Mouse (Mus musculus) liver, adult 2 months (tissue): ENCODE results near the gene Nptxr. TPM values are rescaled to one million over a fixed set of nuclear protein-coding genes. Genes with fewer than 3 reads are reported as not detected.
"Not testable (repeated sequence)": the region's sequence is repeated elsewhere in the genome, so short reads cannot be mapped to it uniquely, and the experiment has no call there.

Experiments
- DNase-seq: peaks from one replicate; pipeline ENCODE4 v3.0.0-alpha.2; 2011; ENCODE audit warnings: low read depth, low spot score; ENCODE audit errors: extremely low read depth
- H3K27ac ChIP-seq: fragments of 200-500 bp; replicated peaks from 2 replicates; pipeline ENCODE4 v1.5.1; 2012; ENCODE audit warnings: low read depth, mild to moderate bottlenecking, control low read depth, inconsistent platforms, low read length; ENCODE audit not compliant: insufficient read depth
- H3K27me3 ChIP-seq: fragments of 200-500 bp; 2 replicates; pipeline ENCODE4 v1.6.1; 2012; ENCODE audit warnings: mild to moderate bottlenecking, moderate library complexity, low read length, inconsistent platforms; ENCODE audit not compliant: control insufficient read depth, insufficient read depth
- H3K36me3 ChIP-seq: fragments of 200-500 bp; 2 replicates; pipeline ENCODE4 v1.6.1; 2012; ENCODE audit warnings: low read length, inconsistent platforms; ENCODE audit not compliant: control insufficient read depth, insufficient read depth
- H3K4me1 ChIP-seq: fragments of 200-500 bp; 2 replicates; pipeline ENCODE4 v1.6.1; 2011; ENCODE audit warnings: low read length; ENCODE audit not compliant: control insufficient read depth, insufficient read depth
- H3K4me3 ChIP-seq: fragments of 200-500 bp; 2 replicates; pipeline ENCODE4 v1.5.1; 2011; ENCODE audit warnings: low read depth, mild to moderate bottlenecking, control low read depth, low read length, moderate library complexity; ENCODE audit not compliant: insufficient read depth
- H3K79me2 ChIP-seq: fragments of 200-500 bp; 2 replicates; pipeline ENCODE4 v1.6.1; 2012; ENCODE audit warnings: inconsistent platforms, mild to moderate bottlenecking, low read length, moderate library complexity; ENCODE audit not compliant: control insufficient read depth, insufficient read depth
- H3K9ac ChIP-seq: fragments of 200-500 bp; 2 replicates; pipeline ENCODE4 v1.6.1; 2012; ENCODE audit warnings: low read depth, mild to moderate bottlenecking, control low read depth, inconsistent platforms, low read length
- CTCF ChIP-seq: fragments of 200-500 bp; IDR thresholded peaks from 2 replicates; pipeline ENCODE4 v1.5.1; 2011; ENCODE audit warnings: low read depth, low read length, control low read depth
- POLR2A ChIP-seq: fragments of 200-500 bp; IDR thresholded peaks from 2 replicates; pipeline ENCODE4 v1.6.1; 2011; ENCODE audit warnings: low read length, control low read depth; ENCODE audit not compliant: insufficient read depth; ENCODE audit errors: extremely low read depth
- WGBS: fragments of 180-500 bp; shearing (Covaris S2); methylation state at CpG from one replicate; pipeline ENCODE4 v1.1.7; 2018; 5-methylcytosine and 5-hydroxymethylcytosine counted together
- polyA plus RNA-seq: library from polyadenylated mRNA; depleted of rRNA; stranded (reverse); fragments of >200 nt; gene quantifications from 2 replicates; pipeline ENCODE4 v1.2.3, GENCODE M21; 2012
- total RNA-seq: library from RNA; depleted of rRNA; stranded (reverse); fragments of >200 nt; gene quantifications from 2 replicates; pipeline ENCODE4 v1.2.3, GENCODE M21; 2014

Gene Nptxr
- total and polyA plus RNA-seq, 2 experiments, result 0.09 to 0.11 TPM

DNA sequence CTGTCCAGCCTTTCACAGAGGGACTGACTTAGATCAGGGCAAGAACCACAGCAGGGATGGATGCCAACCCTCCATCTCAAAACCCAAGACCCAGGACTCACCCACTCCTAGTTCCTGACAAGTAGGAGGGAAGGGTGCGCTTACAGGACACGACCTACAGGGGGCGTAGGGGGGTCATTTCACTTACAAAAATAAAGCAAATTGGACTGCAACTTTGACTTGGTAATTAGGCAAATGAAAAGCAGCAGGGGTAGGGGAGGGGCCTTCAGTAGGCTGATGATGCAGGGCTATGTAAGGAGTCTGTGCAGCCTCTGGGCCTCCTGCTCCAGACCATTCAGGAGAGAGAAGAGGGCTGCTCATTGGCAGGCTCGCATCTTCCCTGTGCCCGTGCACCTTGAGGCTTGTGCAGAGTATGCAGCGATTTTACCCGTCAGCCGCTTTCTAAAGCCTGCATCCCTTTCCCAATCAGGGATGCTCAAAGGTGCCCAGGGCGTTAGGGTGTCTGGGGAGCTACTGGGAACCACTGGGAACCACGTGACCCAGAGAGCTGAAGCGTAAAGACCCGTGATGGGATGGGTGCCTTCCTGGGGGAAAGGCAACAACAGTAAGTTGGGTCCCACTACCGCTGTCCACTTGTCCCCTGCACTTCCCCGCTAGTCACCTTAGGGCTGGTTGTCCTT is 20.7 kb upstream of the Nptxr start:
- no peak overlapping the region for H3K27ac ChIP-seq
- H3K4me1 ChIP-seq, result no peaks in the 10 kb centered on the region
- H3K9ac ChIP-seq, result no peak overlapping the region
- H3K27me3 ChIP-seq, result no peaks in the 10 kb centered on the region
- WGBS, result 77% methylated on average over 14 of the region's 14 CpGs
- H3K36me3 ChIP-seq, result no peaks in the 10 kb centered on the region
- H3K79me2 ChIP-seq, result no peaks in the 10 kb centered on the region
- peak; percentile 41; the same call in 1 of the 2 replicates for TF ChIP-seq CTCF
- no peak for TF ChIP-seq POLR2A
- DNase-seq, result no peak
- no peak overlapping the region for H3K4me3 ChIP-seq

DNA sequence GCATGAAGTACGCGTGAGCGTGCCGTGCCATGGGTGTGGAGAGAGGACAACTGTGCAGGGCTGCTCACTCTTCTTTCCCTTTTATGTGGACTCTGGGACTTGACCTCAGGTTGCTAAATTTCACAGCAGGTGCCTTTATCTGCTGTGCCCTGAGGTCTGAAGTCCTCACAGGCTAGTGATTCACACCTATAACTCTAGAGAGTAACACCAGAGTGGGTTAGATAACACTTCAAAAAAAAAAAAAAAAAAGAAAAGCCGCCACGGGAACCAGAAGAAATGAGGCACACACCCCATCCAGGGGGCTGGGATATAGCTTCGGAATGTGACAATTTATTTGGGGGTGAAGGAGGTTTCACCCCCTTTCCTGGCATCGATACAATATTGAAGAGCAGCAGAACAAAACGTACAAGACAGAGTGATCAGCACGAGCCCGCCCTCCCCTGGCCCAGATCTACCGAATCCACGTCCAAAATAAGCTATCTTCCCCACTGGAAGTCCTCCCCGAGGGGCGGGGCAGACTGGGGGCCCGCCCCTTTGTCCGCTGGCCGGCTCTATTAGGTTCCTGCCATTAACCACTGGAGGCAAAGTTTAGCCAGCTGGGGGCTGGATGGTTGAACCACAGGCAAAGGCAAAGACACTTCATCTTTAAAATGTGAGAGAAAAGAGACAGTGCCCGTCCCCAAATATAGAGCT is 19.2 kb upstream of the Nptxr start:
- no peaks in the 10 kb centered on the region for H3K27me3 ChIP-seq
- H3K4me3 ChIP-seq, result no peak overlapping the region
- no peak overlapping the region for H3K27ac ChIP-seq
- H3K9ac ChIP-seq, result no peak overlapping the region
- peak; percentile 34 for DNase-seq
- H3K36me3 ChIP-seq, result no peaks in the 10 kb centered on the region
- no peak for TF ChIP-seq CTCF
- TF ChIP-seq POLR2A, result no peak
- H3K79me2 ChIP-seq, result no peaks in the 10 kb centered on the region
- WGBS, result 63% methylated on average over 19 of the region's 19 CpGs
- no peaks in the 10 kb centered on the region for H3K4me1 ChIP-seq

GRCm38 (mm10) chr15:79822265-79823199 is 18.0 kb upstream of the Nptxr start:
- Histone ChIP-seq H3K4me1 (no peaks in the 10 kb centered on the region), H3K9ac (no peak overlapping the region), H3K4me3 (no peak overlapping the region), H3K27me3 (no peaks in the 10 kb centered on the region), H3K79me2 (no peaks in the 10 kb centered on the region), H3K27ac (no peak overlapping the region), H3K36me3 (no peaks in the 10 kb centered on the region)
- no peak for TF ChIP-seq POLR2A
- no peak for DNase-seq
- 79% methylated on average over 13 of the region's 13 CpGs for WGBS

DNA sequence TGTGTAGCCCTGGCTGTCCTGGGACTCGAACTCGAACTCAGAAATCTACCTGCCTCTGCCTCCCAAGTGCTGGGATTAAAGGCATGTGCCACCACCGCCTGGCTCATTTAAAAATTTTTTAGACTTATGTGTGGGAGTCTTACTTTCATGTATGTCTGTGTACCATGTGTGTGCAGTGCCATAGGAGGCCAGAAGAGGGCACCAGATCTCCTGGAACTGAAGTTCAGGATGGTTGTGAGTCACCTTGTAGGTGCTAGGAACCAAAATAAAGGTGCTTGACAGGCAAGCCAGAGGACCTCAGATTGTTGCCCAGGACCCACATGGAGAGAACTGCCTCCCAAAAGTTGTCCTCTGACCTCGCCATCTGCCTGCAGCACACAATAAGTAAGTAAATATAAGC is 13.8 kb upstream of the Nptxr start:
- TF ChIP-seq POLR2A (no peak), CTCF (no peak)
- no peaks in the 10 kb centered on the region for H3K79me2 ChIP-seq
- WGBS, result 87% methylated on average over 4 of the region's 4 CpGs
- DNase-seq, result no peak
- H3K9ac ChIP-seq, result no peak overlapping the region
- no peaks in the 10 kb centered on the region for H3K36me3 ChIP-seq
- H3K27me3 ChIP-seq, result no peaks in the 10 kb centered on the region
- no peak overlapping the region for H3K27ac ChIP-seq
- H3K4me3 ChIP-seq, result no peak overlapping the region
- H3K4me1 ChIP-seq, result no peaks in the 10 kb centered on the region

GRCm38 (mm10) chr15:79813666-79814258 is 9.2 kb upstream of the Nptxr start:
- DNase-seq, result no peak
- Histone ChIP-seq H3K27me3 (no peaks in the 10 kb centered on the region), H3K27ac (no peak overlapping the region), H3K79me2 (no peaks in the 10 kb centered on the region), H3K36me3 (no peaks in the 10 kb centered on the region), H3K4me1 (no peaks in the 10 kb centered on the region), H3K4me3 (no peak overlapping the region), H3K9ac (no peak overlapping the region)
- TF ChIP-seq CTCF (no peak), POLR2A (no peak)
- 58% methylated on average over 8 of the region's 8 CpGs for WGBS

GRCm38 (mm10) chr15:79812840-79813239 is 8.3 kb upstream of the Nptxr start:
- not testable (repeated sequence) for H3K79me2 ChIP-seq, DNase-seq, H3K4me3 ChIP-seq, H3K36me3 ChIP-seq, H3K9ac ChIP-seq, H3K4me1 ChIP-seq, H3K27ac ChIP-seq, H3K27me3 ChIP-seq
- 59% methylated on average over 2 of the region's 2 CpGs for WGBS
